Mouse (Mus musculus): ENCODE measurements around the gene Cuta.

- no peak for TF ChIP-seq CTCF (IDR thresholded peaks at IDR 0.05; ENCODE audit: insufficient read depth, low read depth, low read length)
- peak; percentile 68 for TF ChIP-seq POLR2A (IDR thresholded peaks at IDR 0.05; ENCODE audit: insufficient read depth, low read depth, low read length)
These were observed at the start of gene Cuta for GRCm38 (mm10) chr17:26939178-26939972.
